Mouse (Mus musculus) urinary bladder, postnatal 10 days (tissue): Measurements from ENCODE around the gene Gm7145.
"Not testable (repeated sequence)": the region's sequence is repeated elsewhere in the genome, so short reads cannot be mapped to it uniquely, and the experiment has no call there.

Experiments used
- DNase-seq: peaks from one replicate; pipeline ENCODE4 v3.0.0; 2022; ENCODE audit warnings: low spot score

Gm7145 gene

DNA sequence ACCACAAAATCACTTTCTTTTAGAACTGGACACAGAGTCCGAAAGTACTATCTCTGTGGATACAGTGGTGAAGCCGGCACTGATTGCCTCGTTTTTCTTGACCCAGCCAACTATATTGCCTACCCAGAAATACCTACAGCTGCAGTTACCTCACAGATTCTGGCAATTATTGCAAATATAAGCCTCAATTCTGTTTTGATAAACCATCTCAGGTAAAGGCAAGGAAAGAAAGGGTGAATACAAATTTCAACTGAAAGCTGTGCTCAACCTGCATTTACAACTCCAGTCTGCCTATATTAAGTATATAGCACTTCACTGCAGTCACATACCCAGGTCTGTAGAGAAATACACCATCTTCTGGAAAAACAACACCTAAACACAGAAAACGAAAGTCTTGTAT is at the start of gene Gm7145:
TSS of gene Gm7145 (plus strand) at position 301 of the 400 bp plus-strand sequence.
- no peak for DNase-seq

DNA sequence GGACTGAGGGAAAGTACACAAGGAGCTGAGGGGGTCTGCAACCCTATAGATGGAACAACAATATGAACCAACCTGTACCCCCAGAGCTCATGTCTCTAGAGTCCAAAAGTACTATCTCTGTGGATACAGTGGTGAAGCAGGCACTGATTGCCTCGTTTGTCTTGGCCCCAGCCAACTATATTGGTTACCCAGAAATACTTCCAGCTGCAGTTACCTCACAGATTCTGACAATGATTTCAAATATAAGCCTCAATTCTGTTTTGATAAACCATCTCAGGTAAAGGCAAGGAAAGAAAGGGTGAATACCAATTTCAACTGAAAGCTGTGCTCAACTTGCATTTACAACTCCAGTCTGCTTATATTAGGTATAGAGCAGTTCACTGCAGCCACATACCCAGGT is 38.0 kb upstream of the Gm7145 start, which contains the start of gene Gm28168:
TSS of gene Gm28168 (plus strand) at position 301 of the 400 bp plus-strand sequence.
- not testable (repeated sequence) for DNase-seq

DNA sequence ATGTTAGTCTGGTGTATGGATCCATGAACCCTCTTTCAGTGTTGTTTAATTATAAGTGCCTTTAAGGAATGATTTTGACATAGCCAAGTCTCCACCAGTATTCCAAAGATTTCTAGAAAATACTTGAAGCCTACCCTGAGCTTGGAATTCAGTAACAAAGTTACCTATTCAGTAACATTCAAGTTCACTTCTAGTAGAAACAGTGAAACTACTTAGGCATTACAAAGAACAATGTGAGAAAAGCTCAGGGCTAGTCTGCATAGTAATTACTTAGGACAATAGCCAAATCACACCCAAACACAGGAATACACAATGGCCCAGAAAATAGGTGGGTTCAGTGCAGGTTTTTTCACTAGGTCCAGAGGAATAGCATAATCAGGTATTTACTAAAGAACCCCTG is 38.1 kb downstream of the Gm7145 start:
- DNase-seq: not testable (repeated sequence)

DNA sequence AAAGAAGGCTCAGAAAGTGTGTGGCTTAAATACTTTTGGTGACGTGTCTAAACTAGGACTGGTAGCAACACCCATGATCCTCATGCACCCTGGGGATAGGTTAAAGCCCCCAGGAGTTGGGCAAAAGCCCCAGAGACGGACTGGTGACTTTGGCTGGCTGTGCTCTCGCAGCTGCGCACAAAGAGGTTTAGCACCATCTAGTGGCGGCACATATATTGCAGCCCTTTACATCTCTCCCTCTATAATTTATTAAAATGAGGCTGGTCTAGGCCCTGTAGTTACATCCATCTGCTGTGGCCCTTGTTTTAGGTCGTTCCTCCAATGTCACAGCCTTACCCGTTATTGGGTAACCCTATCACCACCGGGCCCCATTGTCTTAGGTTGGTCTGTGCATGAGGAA is 47.0 kb downstream of the Gm7145 start:
- DNase-seq: not testable (repeated sequence)
